Mouse (Mus musculus) ES-E14 (cell line): ENCODE data around the gene Trrap.

Experiments used
- CHD2 ChIP-seq: IDR thresholded peaks from 2 replicates; pipeline ENCODE4 v1.6.1; 2014; ENCODE audit warnings: mild to moderate bottlenecking, low read depth, low read length, inconsistent platforms
- HCFC1 ChIP-seq: IDR thresholded peaks from 2 replicates; pipeline ENCODE4 v1.6.1; 2012; ENCODE audit warnings: low read length, inconsistent platforms, borderline replicate concordance; ENCODE audit not compliant: insufficient read depth
- MAFK ChIP-seq: IDR thresholded peaks from 2 replicates; pipeline ENCODE4 v1.6.1; 2014; ENCODE audit warnings: mild to moderate bottlenecking, low read depth, low read length, inconsistent platforms; ENCODE audit not compliant: insufficient read depth
- ZC3H11A ChIP-seq: IDR thresholded peaks from 2 replicates; pipeline ENCODE4 v1.6.1; 2012; ENCODE audit warnings: low read depth, mild to moderate bottlenecking, inconsistent platforms, low read length, borderline replicate concordance

DNA sequence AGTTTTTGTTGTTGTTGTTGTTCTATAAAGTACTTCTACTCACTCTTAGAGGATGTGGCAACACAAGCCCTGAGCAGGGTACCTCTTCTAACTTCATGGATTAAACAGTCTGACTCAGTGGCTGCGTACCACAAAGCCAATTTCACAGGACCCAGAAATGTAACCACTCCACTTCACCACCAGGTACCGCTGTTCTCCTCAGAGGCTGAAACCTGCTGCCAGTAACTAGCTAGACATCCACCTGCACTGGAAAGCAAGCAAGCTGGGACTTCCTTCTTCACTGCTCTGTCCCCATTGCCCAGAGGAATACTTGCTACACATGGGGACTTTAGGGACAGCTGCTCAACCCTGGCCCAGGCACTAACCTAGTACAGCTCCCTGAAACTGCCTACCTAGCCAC is 140.1 kb downstream of the Trrap start:
- TF ChIP-seq HCFC1 = no peak
- TF ChIP-seq MAFK = no peak
- no peak for TF ChIP-seq CHD2
- TF ChIP-seq ZC3H11A = no peak
